Mouse (Mus musculus) lung, embryonic 15.5 days (tissue): ENCODE measurements around the gene Mpp3. TPM values are rescaled to one million over a fixed set of nuclear protein-coding genes. Genes with fewer than 3 reads are reported as not detected.

ENCODE experiments used
- ATAC-seq: fragments of 200-750 bp; cut with Nextera tagmentation; 2 replicates; pipeline ENCODE4 v1.8.0; 2017; ENCODE audit warnings: moderate number of reproducible peaks, borderline replicate concordance; ENCODE audit not compliant: low FRiP score, low TSS enrichment; ENCODE audit errors: extremely low read depth
- H3K27ac ChIP-seq: fragments of 300-500 bp; sonication (generic); 2 replicates; pipeline ENCODE4 v1.5.1; 2015; ENCODE audit warnings: moderate library complexity, mild to moderate bottlenecking, inconsistent platforms
- H3K27me3 ChIP-seq: fragments of 300-500 bp; sonication (generic); 2 replicates; pipeline ENCODE4 v1.6.1; 2015; ENCODE audit warnings: inconsistent platforms
- H3K36me3 ChIP-seq: fragments of 300-500 bp; sonication (generic); 2 replicates; pipeline ENCODE4 v1.6.1; 2015; ENCODE audit warnings: inconsistent platforms
- H3K4me1 ChIP-seq: fragments of 300-500 bp; sonication (generic); 2 replicates; pipeline ENCODE4 v1.6.1; 2015; ENCODE audit warnings: inconsistent platforms
- H3K4me2 ChIP-seq: fragments of 300-500 bp; sonication (generic); 2 replicates; pipeline ENCODE4 v1.6.1; 2015; ENCODE audit warnings: inconsistent platforms, mild to moderate bottlenecking, moderate library complexity
- H3K4me3 ChIP-seq: fragments of 300-500 bp; sonication (generic); 2 replicates; pipeline ENCODE4 v1.5.1; 2015; ENCODE audit warnings: mild to moderate bottlenecking, inconsistent platforms
- H3K9ac ChIP-seq: fragments of 300-500 bp; sonication (generic); 2 replicates; pipeline ENCODE4 v1.6.1; 2015; ENCODE audit warnings: inconsistent platforms
- H3K9me3 ChIP-seq: fragments of 300-500 bp; sonication (generic); 2 replicates; pipeline ENCODE4 v1.6.1; 2016; ENCODE audit warnings: inconsistent platforms
- WGBS: fragments of 180-500 bp; shearing (Covaris S2); methylation state at CpG from one replicate; pipeline ENCODE4 v1.1.7; 2015; 5-methylcytosine and 5-hydroxymethylcytosine counted together
- polyA plus RNA-seq: library from polyadenylated mRNA; unstranded; fragments of >200 nt; fragmentation: Nextera tagmentation; extraction: Ambion mirVana; gene quantifications from 2 replicates; pipeline ENCODE4 v1.2.1, GENCODE M21; 2015

Gene Mpp3
- polyA plus RNA-seq, 1 experiment from 2014 or later: 3.9 TPM

- no peaks in the 10 kb centered on the region for H3K9me3 ChIP-seq
- no peak overlapping the region for H3K4me3 ChIP-seq
- no peak overlapping the region for H3K4me2 ChIP-seq
- H3K36me3 ChIP-seq: no peaks in the 10 kb centered on the region
- H3K9ac ChIP-seq: no peak overlapping the region
- H3K4me1 ChIP-seq: peaks cover 4% of the 10 kb centered on the region; the same call in 1 of the 2 replicates
- 44% methylated on average over 15 of the region's 15 CpGs for WGBS
- H3K27ac ChIP-seq: 0 out of 2 replicates have a peak overlapping the region, but pooled peaks have one; percentile 2
- no peak for ATAC-seq
- no peaks in the 10 kb centered on the region for H3K27me3 ChIP-seq
Observed at GRCm38 (mm10) chr11:102008954-102009637, 19.2 kb downstream of the Mpp3 start.

- H3K27ac ChIP-seq: no peak overlapping the region
- ATAC-seq: no peak
- peaks cover 4% of the 10 kb centered on the region; the same call in 1 of the 2 replicates for H3K4me1 ChIP-seq
- H3K9ac ChIP-seq: no peak overlapping the region
- no peaks in the 10 kb centered on the region for H3K36me3 ChIP-seq
- 82% methylated on average over 8 of the region's 8 CpGs for WGBS
- no peaks in the 10 kb centered on the region for H3K27me3 ChIP-seq
- no peak overlapping the region for H3K4me3 ChIP-seq
- no peak overlapping the region for H3K4me2 ChIP-seq
- no peaks in the 10 kb centered on the region for H3K9me3 ChIP-seq
Observed at GRCm38 (mm10) chr11:102008372-102008771, 19.9 kb downstream of the Mpp3 start.

GRCm38 (mm10) chr11:102006688-102007087 is 21.6 kb downstream of the Mpp3 start:
- Histone ChIP-seq H3K4me1 (peaks cover 4% of the 10 kb centered on the region; the same call in 1 of the 2 replicates), H3K4me3 (no peak overlapping the region), H3K36me3 (no peaks in the 10 kb centered on the region), H3K9me3 (no peaks in the 10 kb centered on the region), H3K4me2 (no peak overlapping the region), H3K27me3 (no peaks in the 10 kb centered on the region), H3K27ac (no peak overlapping the region), H3K9ac (no peak overlapping the region)
- WGBS: 75% methylated on average over 5 of the region's 5 CpGs
- no peak for ATAC-seq

GRCm38 (mm10) chr11:102006271-102006670 is 22.0 kb downstream of the Mpp3 start:
- Histone ChIP-seq H3K4me2 (no peak overlapping the region), H3K4me1 (peaks cover 4% of the 10 kb centered on the region; the same call in 1 of the 2 replicates), H3K36me3 (no peaks in the 10 kb centered on the region), H3K9ac (no peak overlapping the region), H3K9me3 (no peaks in the 10 kb centered on the region), H3K27me3 (no peaks in the 10 kb centered on the region), H3K27ac (no peak overlapping the region), H3K4me3 (no peak overlapping the region)
- WGBS: 81% methylated on average over 9 of the region's 9 CpGs
- no peak for ATAC-seq

GRCm38 (mm10) chr11:102004251-102004650 is 24.0 kb downstream of the Mpp3 start:
- Histone ChIP-seq H3K4me1 (peaks cover 2% of the 10 kb centered on the region; the same call in 1 of the 2 replicates), H3K9me3 (no peaks in the 10 kb centered on the region), H3K36me3 (no peaks in the 10 kb centered on the region), H3K4me2 (no peak overlapping the region), H3K9ac (no peak overlapping the region), H3K27me3 (no peaks in the 10 kb centered on the region), H3K27ac (no peak overlapping the region), H3K4me3 (no peak overlapping the region)
- ATAC-seq: no peak
- WGBS: 90% methylated on average over 8 of the region's 8 CpGs

- no peak for ATAC-seq
- no peaks in the 10 kb centered on the region for H3K27me3 ChIP-seq
- H3K4me2 ChIP-seq: no peak overlapping the region
- H3K4me1 ChIP-seq: no peaks in the 10 kb centered on the region
- H3K9ac ChIP-seq: no peak overlapping the region
- H3K4me3 ChIP-seq: no peak overlapping the region
- WGBS: 59% methylated on average over 4 of the region's 4 CpGs
- no peaks in the 10 kb centered on the region for H3K36me3 ChIP-seq
- no peak overlapping the region for H3K27ac ChIP-seq
- no peaks in the 10 kb centered on the region for H3K9me3 ChIP-seq
Observed at GRCm38 (mm10) chr11:101999466-101999865, 28.8 kb downstream of the Mpp3 start.

- no peaks in the 10 kb centered on the region for H3K9me3 ChIP-seq
- H3K4me1 ChIP-seq: no peaks in the 10 kb centered on the region
- no peaks in the 10 kb centered on the region for H3K36me3 ChIP-seq
- H3K27ac ChIP-seq: no peak overlapping the region
- no peak overlapping the region for H3K4me2 ChIP-seq
- no peak overlapping the region for H3K9ac ChIP-seq
- ATAC-seq: no peak
- 40% methylated on average over 5 of the region's 5 CpGs for WGBS
- H3K4me3 ChIP-seq: no peak overlapping the region
- no peaks in the 10 kb centered on the region for H3K27me3 ChIP-seq
Observed at GRCm38 (mm10) chr11:101998258-101998657, 30.0 kb downstream of the Mpp3 start.

- no peak for ATAC-seq
- H3K4me1 ChIP-seq: no peaks in the 10 kb centered on the region
- no peak overlapping the region for H3K4me2 ChIP-seq
- no peak overlapping the region for H3K9ac ChIP-seq
- H3K4me3 ChIP-seq: no peak overlapping the region
- no peak overlapping the region for H3K27ac ChIP-seq
- H3K36me3 ChIP-seq: no peaks in the 10 kb centered on the region
- WGBS: 83% methylated on average over 7 of the region's 7 CpGs
- no peaks in the 10 kb centered on the region for H3K9me3 ChIP-seq
- no peaks in the 10 kb centered on the region for H3K27me3 ChIP-seq
Observed at GRCm38 (mm10) chr11:101995938-101996337, 32.3 kb downstream of the Mpp3 start.

- H3K27me3 ChIP-seq: no peaks in the 10 kb centered on the region
- H3K9ac ChIP-seq: no peak overlapping the region
- no peaks in the 10 kb centered on the region for H3K9me3 ChIP-seq
- H3K4me2 ChIP-seq: no peak overlapping the region; the same call in 1 of the 2 replicates
- no peak overlapping the region for H3K27ac ChIP-seq
- H3K4me3 ChIP-seq: no peak overlapping the region
- ATAC-seq: no peak
- WGBS: 56% methylated on average over 8 of the region's 8 CpGs
- no peaks in the 10 kb centered on the region for H3K4me1 ChIP-seq
- H3K36me3 ChIP-seq: no peaks in the 10 kb centered on the region
Observed at GRCm38 (mm10) chr11:101994100-101994499, 34.2 kb downstream of the Mpp3 start.

GRCm38 (mm10) chr11:101992411-101992810 is 35.9 kb downstream of the Mpp3 start:
- Histone ChIP-seq H3K4me1 (no peaks in the 10 kb centered on the region), H3K9ac (no peak overlapping the region), H3K27me3 (peaks cover 2% of the 10 kb centered on the region; the same call in 1 of the 2 replicates), H3K4me3 (no peak overlapping the region), H3K27ac (no peak overlapping the region), H3K9me3 (no peaks in the 10 kb centered on the region), H3K4me2 (no peak overlapping the region), H3K36me3 (no peaks in the 10 kb centered on the region)
- WGBS: 81% methylated on average over 7 of the region's 7 CpGs
- ATAC-seq: no peak

GRCm38 (mm10) chr11:101991813-101992212 is 36.4 kb downstream of the Mpp3 start:
- peaks cover 3% of the 10 kb centered on the region; the same call in 1 of the 2 replicates for H3K27me3 ChIP-seq
- H3K4me1 ChIP-seq: no peaks in the 10 kb centered on the region
- WGBS: 61% methylated on average over 3 of the region's 3 CpGs
- no peaks in the 10 kb centered on the region for H3K9me3 ChIP-seq
- ATAC-seq: no peak
- no peak overlapping the region for H3K4me3 ChIP-seq
- no peak overlapping the region for H3K4me2 ChIP-seq
- no peak overlapping the region for H3K27ac ChIP-seq
- H3K36me3 ChIP-seq: no peaks in the 10 kb centered on the region
- no peak overlapping the region for H3K9ac ChIP-seq

- peaks cover 10% of the 10 kb centered on the region for H3K4me1 ChIP-seq
- no peaks in the 10 kb centered on the region for H3K36me3 ChIP-seq
- H3K9ac ChIP-seq: no peak overlapping the region
- no peak overlapping the region for H3K4me2 ChIP-seq
- 76% methylated on average over 3 of the region's 3 CpGs for WGBS
- ATAC-seq: no peak
- no peaks in the 10 kb centered on the region for H3K9me3 ChIP-seq
- H3K27me3 ChIP-seq: peaks cover 3% of the 10 kb centered on the region; the same call in 1 of the 2 replicates
- H3K27ac ChIP-seq: no peak overlapping the region
- no peak overlapping the region for H3K4me3 ChIP-seq
Observed at GRCm38 (mm10) chr11:101990244-101990643, 38.0 kb downstream of the Mpp3 start.
